Mouse (Mus musculus): ENCODE results near the gene Gm4952.
"Not testable (repeated sequence)": the region's sequence is repeated elsewhere in the genome, so short reads cannot be mapped to it uniquely, and the experiment has no call there.

Gm4952 gene

DNA sequence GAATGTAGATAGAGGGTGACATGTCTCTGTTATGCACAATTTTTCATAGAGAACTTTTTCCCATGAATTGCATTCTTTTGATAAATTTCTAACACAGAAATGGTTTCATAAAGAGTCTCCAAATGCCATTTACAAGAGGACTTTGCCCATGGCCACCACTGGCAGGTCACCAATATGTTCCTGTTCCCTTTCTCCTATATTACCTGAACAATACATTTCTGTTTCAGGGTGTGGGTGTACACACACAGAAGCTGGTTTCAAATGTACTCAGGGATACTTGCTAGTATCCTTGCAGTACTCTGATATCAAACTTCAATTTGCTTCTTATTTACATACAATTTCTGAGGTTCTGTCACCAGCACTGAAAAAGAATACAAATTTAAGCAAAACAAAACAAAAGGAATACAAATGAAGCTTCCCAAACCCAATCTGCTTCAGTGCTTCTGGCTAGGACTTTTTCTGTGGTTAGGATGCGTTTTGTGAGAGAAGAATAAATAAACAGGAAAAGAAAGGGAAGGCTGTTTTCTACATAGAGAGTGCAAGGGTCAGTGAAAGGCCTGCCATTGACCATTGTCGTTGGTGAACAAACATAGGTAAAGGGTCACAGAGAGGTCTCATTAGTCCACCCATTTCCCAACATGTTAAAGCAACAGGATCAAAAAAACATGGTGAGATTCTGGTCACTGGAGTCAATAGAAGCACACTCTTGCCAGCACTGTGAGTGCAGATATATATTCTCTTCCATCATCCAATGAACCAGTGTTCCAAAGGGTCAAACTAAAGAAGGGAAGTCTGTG lies 1.1 kb downstream of the Gm4952 start:
- DNase-seq (ENCODE audit: low read depth, low spot score): no peak

GRCm38 (mm10) chr19:12608336-12608735 lies 8.6 kb downstream of the Gm4952 start:
- DNase-seq (ENCODE audit: low read depth, low spot score): no peak

- DNase-seq (ENCODE audit: low read depth, low spot score): no peak
These were observed 13.9 kb downstream of the Gm4952 start for GRCm38 (mm10) chr19:12613646-12614045.

GRCm38 (mm10) chr19:12633176-12633575 lies 33.4 kb downstream of the Gm4952 start, which contains the start of gene Glyat:
TSS of gene Glyat (plus strand) at chr19:12633308.
- no peak for DNase-seq (ENCODE audit: low read depth, low spot score)

DNA sequence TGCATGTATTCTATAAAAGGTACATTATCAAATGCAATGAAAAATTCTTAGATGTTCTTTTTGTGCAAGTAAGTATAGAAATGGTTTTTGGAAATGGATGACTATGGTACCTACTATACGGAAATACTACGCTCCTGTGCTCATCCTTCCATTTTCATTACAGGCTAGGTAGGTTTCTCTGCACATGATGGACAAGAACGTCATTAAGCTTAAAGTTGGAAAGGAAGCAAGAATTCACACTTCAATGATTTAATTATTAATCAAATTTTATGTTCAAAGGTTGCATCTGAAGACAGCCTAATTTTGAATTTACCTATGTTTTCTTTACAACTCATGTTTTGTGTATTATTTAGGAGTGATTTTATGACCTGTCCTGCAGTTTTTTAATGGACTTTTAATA lies 34.5 kb downstream of the Gm4952 start:
- DNase-seq (ENCODE audit: low read depth, low spot score): no peak

GRCm38 (mm10) chr19:12634963-12635362 lies 35.2 kb downstream of the Gm4952 start:
- DNase-seq (ENCODE audit: low read depth, low spot score): no peak

DNA sequence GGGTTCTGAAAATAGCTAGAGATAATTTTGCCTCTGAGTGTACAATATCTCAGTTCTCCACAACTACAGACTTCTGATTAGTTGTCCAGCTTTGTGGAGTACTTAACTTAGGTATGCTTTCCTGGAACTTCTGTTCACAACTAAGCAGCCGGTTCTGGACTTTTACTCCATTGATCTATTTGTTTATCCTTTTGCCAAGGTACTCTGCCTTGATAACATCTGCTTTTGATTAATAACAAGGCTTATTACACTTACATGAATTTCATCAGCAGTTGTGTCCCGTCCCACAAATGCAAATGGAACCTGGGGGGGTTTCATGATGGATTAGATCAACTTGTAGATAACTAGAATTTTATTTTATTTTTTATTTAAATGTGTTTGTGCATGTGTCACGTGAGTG lies 37.1 kb downstream of the Gm4952 start:
- DNase-seq (ENCODE audit: low read depth, low spot score): no peak

DNA sequence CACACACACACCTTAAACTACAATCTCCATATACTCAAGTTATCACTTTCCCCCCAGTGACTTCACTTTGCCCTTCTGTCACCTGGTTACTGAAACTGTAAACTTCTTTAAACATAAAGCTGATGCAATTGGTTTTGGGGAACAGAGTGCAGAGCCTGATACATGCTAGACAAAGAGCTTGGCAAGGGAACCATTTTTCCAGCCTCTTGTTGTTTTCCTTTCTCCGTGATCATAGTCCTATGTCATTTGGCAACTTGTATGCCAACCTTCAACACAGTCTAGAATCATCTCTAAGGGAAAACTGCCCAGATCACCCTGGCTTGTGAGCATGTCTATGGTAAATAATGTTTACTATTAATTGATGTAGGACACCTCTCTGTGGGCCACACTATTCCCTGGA lies 38.3 kb downstream of the Gm4952 start:
- no peak for DNase-seq (ENCODE audit: low read depth, low spot score)

GRCm38 (mm10) chr19:12649511-12649910 lies 49.7 kb downstream of the Gm4952 start:
- DNase-seq (ENCODE audit: low read depth, low spot score): no peak

DNA sequence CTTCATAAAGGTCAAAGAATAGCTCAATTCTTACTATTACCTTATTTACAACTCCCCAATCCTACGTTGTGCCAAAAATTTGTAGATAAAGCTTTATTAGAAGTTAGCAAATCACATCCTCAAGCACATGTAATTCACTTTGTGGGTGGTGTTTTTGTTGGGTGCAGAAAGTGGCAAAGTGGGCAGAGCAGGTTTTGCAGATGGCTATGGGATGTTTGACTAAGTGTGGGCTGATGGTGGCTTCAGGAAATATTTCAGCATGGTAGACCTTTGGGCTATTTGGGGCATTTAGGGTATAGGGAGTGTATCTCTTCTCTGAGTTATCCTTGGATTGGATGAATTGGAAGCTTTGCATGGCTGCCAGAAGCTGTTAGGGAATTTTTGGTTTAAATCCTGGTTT lies 66.4 kb downstream of the Gm4952 start:
- no peak for DNase-seq (ENCODE audit: low read depth, low spot score)

DNA sequence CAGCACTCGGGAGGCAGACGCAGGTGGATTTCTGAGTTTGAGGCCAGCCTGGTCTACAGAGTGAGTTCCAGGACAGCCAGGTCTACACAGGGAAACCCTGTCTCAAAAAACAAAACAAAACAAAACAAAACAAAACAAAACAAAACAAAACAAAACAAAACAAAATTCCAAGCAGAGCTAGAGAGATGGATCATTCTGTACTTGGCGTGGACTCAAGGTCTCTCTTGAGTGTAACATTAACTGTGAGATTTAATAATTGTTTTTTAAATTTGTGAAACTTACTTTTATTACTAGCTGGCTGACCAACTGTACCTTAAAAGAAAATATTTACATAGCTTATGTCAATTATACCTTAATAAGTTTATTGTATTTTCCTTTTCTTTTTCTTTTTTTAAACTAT lies 68.8 kb downstream of the Gm4952 start:
- DNase-seq (ENCODE audit: low read depth, low spot score): not testable (repeated sequence)

GRCm38 (mm10) chr19:12670139-12670538 lies 70.4 kb downstream of the Gm4952 start, which contains the start of gene Olfr1442:
TSS of gene Olfr1442 (plus strand) at chr19:12670439.
- no peak for DNase-seq (ENCODE audit: low read depth, low spot score)

GRCm38 (mm10) chr19:12671051-12671450 lies 71.3 kb downstream of the Gm4952 start:
- no peak for DNase-seq (ENCODE audit: low read depth, low spot score)

DNA sequence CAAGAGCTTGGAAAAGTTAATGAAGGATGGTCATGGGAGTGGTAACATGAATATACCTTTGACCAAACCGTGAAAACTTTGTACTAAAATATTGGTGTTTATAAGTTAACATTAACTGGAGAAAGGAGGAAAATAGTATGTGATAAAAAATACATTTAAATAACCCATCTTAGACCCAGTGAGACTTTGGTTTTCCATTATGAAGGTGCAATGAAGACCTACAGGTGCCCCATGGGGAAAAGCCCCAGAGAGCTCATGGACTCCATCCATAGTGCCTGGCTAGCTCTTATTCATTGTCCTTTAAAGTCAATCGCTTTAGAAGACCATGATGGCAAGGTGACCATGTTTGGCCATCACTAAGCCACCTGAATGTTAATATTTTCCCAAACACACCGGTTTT lies 78.0 kb downstream of the Gm4952 start, which contains the start of gene Olfr1443:
Gene Olfr1443 (plus strand): TSS at position 301 of the 400 bp plus-strand sequence.
- DNase-seq (ENCODE audit: low read depth, low spot score): no peak

All from ZHBTc4 (cell line).